Mouse (Mus musculus): ENCODE data around the gene Snrpa1. TPM values are rescaled to one million over a fixed set of nuclear protein-coding genes. Genes with fewer than 3 reads are reported as not detected.

Gene Snrpa1
- 37.2 and 40.7 TPM in 2 replicates for polyA plus RNA-seq (2012; rRNA removed)

GRCm38 (mm10) chr7:66058703-66059102, at the start of gene Snrpa1:
Gene Snrpa1 (plus strand): TSS chr7:66059003.
- no peak for DNase-seq (ENCODE audit: extremely low spot score in 1 of 2, low spot score in 1 of 2)

GRCm38 (mm10) chr7:66010518-66010917, 48.3 kb upstream of the Snrpa1 start:
- DNase-seq (ENCODE audit: extremely low spot score in 1 of 2, low spot score in 1 of 2) = no peak

GRCm38 (mm10) chr7:66027747-66028146, 31.1 kb upstream of the Snrpa1 start:
- peak in 1 of 2 experiments; percentile 51 for DNase-seq (ENCODE audit: extremely low spot score in 1 of 2, low spot score in 1 of 2)

GRCm38 (mm10) chr7:66028766-66029512, 29.9 kb upstream of the Snrpa1 start:
- DNase-seq (ENCODE audit: extremely low spot score in 1 of 2, low spot score in 1 of 2) = no peak

- DNase-seq (ENCODE audit: extremely low spot score in 1 of 2, low spot score in 1 of 2) = no peak
These were observed 22.0 kb upstream of the Snrpa1 start for GRCm38 (mm10) chr7:66036809-66037208.

- no peak for DNase-seq (ENCODE audit: extremely low spot score in 1 of 2, low spot score in 1 of 2)
These were observed 20.5 kb upstream of the Snrpa1 start for GRCm38 (mm10) chr7:66038261-66038660.

GRCm38 (mm10) chr7:66038730-66039129, 20.1 kb upstream of the Snrpa1 start:
- DNase-seq (ENCODE audit: extremely low spot score in 1 of 2, low spot score in 1 of 2) = no peak

- DNase-seq (ENCODE audit: extremely low spot score in 1 of 2, low spot score in 1 of 2) = no peak
These were observed 18.6 kb upstream of the Snrpa1 start for GRCm38 (mm10) chr7:66040026-66040814.

- no peak for DNase-seq (ENCODE audit: extremely low spot score in 1 of 2, low spot score in 1 of 2)
These were observed 15.0 kb upstream of the Snrpa1 start, which contains the start of gene Gm45213 for GRCm38 (mm10) chr7:66043552-66044459. Gene Gm45213 (plus strand): TSS chr7:66043602.

- DNase-seq (ENCODE audit: extremely low spot score in 1 of 2, low spot score in 1 of 2) = no peak
These were observed 14.2 kb upstream of the Snrpa1 start for GRCm38 (mm10) chr7:66044617-66045016.

- no peak for DNase-seq (ENCODE audit: extremely low spot score in 1 of 2, low spot score in 1 of 2)
These were observed 11.6 kb upstream of the Snrpa1 start for GRCm38 (mm10) chr7:66046921-66047918.

GRCm38 (mm10) chr7:66047975-66048374, 10.8 kb upstream of the Snrpa1 start:
- DNase-seq (ENCODE audit: extremely low spot score in 1 of 2, low spot score in 1 of 2) = no peak

- no peak for DNase-seq (ENCODE audit: extremely low spot score in 1 of 2, low spot score in 1 of 2)
These were observed 10.2 kb upstream of the Snrpa1 start for GRCm38 (mm10) chr7:66048446-66049230.

GRCm38 (mm10) chr7:66053946-66054483, 4.8 kb upstream of the Snrpa1 start:
- DNase-seq (ENCODE audit: extremely low spot score in 1 of 2, low spot score in 1 of 2) = no peak

- DNase-seq (ENCODE audit: extremely low spot score in 1 of 2, low spot score in 1 of 2) = peak in 1 of 2 experiments; percentile 54
These were observed 3.4 kb upstream of the Snrpa1 start for GRCm38 (mm10) chr7:66055356-66055755.

GRCm38 (mm10) chr7:66060066-66060956, 1.5 kb downstream of the Snrpa1 start:
- DNase-seq (ENCODE audit: extremely low spot score in 1 of 2, low spot score in 1 of 2) = peak; percentile 68 to 87

GRCm38 (mm10) chr7:66061057-66061456, 2.3 kb downstream of the Snrpa1 start:
- no peak for DNase-seq (ENCODE audit: extremely low spot score in 1 of 2, low spot score in 1 of 2)

Measured in frontal cortex, adult 2 months (tissue).